Mouse (Mus musculus) thymus, postnatal 14 days (tissue): ENCODE results near the gene Zfp110.
A peak's percentile ranks its signal among the peaks of the same experiment; 100 is the strongest.
"Not testable (repeated sequence)": the region's sequence is repeated elsewhere in the genome, so short reads cannot be mapped to it uniquely, and the experiment has no call there.

Experiments used
- DNase-seq: peaks from one replicate; pipeline ENCODE4 v3.0.0; 2021

Gene Zfp110

DNA sequence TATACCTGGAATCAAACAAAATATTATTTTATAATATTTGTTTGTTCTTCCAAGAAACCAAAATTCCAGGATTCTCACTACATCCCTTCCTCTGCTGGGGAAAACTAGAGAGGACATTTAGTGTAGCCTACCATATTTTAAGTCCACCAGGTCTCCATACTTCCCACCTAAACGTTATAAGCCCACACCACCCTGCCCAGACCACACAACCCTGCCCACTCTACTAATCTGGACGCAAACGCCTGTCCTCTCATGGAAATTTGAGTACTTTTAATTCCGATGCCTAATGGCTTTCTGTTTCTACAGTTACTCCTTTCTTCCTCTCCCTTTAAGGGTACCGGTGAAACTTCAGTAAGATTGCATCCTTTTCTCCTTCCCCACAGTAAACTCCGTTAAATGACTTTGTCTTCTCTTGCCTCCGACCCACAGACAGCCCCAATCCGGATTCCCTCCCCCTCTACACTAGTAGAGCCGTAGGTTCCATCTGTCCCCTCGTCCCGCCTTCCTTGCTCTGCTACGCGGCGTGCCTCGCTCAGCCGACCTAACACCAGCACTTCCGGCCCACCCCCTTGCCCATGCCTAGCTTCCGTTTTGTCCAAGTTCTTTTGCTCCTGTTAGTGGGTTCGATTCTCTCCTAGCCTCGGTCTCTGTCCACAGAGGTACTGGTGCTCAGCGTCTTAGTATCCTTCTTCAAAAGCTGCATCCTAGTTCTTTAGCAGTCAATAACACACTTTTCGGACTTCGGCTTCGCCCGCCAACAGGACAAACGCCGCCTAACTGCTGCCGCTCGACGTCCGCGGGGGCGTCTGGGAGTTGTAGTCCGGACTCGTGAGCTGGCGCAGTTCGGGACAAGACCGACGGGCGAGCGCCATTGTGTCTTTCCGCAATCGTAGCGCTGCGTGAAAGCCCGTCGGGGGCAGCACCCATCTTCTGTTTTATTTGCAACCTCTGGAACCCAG lies at the start of gene Zfp110:
Gene Zfp110 (plus strand): TSS at position 600 of the 959 bp plus-strand sequence.
- DNase-seq = peak; percentile 93

DNA sequence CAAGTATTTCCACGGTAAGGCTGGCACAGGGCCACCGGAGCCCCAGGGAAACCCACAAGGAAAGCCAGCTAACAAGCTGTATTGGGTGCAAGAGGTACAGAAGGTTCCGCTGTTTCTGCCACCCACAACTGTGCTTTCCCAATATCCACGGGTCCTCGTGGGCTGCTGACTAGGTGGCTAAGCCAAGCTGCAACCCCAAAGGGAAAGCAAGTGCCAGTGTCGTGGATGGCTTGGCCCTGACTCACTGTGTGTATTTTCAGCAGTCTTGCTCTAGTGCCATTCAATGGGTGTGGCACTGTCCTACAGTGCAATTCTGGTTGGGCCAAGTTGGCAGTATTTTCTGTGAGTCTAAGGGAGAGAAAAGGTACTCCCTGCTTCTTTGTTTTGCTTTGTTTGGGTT lies 47.2 kb upstream of the Zfp110 start:
- no peak for DNase-seq

DNA sequence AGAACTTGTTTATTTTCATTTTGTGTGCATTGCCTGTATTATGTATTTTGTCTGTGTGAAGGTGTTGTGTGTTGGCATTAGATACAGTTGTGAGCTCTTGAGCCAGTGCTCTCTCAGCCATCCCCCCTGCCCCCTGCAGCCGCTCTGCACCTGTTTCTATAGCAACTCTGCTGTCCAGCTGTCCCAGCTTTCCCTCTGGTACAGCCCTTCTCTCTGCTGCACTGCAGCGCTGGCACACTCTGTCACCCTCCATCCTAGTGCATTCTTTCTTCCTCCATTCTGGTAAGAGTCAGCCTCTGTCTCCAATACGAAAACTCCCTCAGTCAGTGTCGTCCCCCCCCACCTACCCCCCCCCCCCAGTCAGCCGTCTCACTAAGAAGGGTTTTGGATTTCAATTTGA lies 46.5 kb upstream of the Zfp110 start:
- DNase-seq = no peak

DNA sequence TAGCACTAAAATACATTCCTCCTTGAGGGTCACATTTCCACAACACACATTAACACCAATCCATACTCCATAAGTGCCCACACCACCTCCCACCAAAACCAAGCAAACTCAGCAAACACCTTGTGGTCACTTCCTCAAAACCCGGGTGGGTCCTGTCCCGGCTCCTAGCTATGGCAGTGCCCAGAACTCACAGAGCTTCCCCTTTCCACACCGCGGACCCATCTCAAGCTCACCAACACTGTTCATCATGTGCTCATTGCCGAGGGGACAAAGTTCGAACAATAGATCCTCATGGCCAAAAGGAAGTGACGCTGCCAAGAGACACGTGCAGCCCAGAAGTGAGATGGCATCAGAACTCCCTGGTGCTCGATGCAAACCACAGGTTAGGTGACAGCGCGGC lies 41.9 kb upstream of the Zfp110 start:
- not testable (repeated sequence) for DNase-seq

DNA sequence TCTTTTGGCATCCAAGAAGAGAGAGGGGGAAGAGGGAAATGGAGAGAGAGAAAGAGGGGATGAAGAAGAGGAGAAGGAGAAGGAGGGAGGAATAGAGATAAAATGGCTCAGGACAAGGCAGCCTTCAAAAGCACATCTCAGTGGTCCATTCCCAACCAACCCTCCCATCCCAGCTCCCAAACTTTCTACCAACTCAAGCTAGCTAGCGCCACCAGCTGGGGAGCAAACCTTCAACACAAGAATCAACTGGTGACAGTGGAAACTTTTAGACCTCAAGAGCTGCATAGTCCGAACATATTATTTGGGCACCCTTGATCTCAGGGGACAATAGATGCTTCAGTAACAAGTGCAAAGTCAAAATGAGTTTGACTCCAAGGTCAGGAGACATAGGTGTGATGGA lies 36.6 kb upstream of the Zfp110 start:
- no peak for DNase-seq

DNA sequence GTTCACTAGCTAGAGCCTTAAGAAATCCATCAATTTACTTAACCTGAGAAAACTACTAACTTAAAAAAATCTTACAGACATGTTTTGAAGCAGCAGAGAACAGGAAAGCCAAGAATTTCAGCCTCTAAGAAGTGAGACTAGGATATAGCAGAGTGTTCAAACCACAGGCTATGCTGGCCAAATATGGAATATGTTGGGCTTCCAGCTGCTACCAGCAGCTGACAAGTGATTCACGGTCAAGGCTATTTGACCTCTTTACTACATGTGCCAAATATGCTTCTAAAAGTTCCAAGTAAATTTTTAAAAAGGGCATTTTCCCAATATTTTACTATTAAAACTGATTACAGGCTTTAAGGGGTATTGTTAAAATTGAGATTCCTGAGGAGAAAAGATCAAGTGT lies 35.0 kb upstream of the Zfp110 start:
- DNase-seq = no peak

DNA sequence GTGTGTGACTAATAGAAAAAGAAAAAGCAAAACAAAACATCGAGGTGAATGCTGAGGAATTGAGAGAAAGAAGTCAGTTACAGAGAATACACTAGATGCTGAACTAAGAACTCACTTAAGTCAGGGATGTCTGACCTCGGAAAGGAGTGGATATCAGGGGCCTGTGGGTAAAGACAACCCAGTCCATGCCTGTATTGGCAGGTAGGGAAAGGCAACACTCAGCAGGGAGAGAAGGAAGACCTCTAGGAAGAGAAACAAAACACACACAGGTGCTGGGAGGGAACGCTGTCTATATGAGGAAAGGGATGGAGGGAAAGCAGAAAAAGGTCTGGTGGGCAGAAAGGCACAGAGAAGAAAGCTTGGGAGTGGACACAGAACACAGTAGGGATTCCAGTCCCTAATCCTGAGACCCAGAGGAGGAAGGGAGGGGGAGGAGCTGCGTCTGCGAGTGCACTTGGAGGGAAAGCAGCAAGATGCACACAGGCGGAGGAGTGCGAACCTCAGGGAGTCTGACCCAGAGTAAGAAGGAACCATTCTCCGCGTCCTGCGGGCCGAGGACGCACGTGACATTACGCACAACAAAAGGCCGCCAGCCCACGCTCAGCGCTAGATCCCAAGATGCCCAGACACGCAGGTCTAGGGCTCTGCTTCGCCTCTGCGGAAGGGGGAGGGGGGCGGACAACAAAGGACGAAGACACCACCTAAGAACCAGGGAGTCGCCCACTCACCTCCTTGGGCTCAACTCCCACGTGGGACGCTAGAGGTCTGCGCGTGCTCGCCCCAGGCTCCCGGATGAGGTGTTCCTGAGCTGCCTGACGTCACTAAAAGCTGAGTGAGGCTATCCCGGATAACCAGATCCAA lies 31.5 kb upstream of the Zfp110 start, which contains the start of gene Zscan18:
Gene Zscan18 (minus strand): TSS at position 770 of the 861 bp plus-strand sequence.
- peak; percentile 75 for DNase-seq

DNA sequence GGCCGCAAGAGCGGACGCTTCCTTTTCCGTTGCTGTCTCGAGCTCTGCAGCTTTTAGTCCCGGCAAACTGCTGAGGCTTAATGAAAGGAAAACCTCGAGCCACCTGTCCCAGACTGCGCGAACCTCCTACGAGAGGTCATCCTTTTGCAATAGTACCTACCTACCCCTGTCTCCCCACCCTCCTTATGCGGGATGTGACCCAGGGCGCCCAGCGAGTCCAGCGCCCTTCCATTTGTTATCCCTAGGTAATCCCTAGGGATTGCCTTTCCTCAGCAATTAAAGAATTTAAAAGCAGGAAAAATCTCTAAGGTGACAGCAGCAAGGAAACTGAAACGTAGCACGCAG lies 30.9 kb upstream of the Zfp110 start:
- no peak for DNase-seq

DNA sequence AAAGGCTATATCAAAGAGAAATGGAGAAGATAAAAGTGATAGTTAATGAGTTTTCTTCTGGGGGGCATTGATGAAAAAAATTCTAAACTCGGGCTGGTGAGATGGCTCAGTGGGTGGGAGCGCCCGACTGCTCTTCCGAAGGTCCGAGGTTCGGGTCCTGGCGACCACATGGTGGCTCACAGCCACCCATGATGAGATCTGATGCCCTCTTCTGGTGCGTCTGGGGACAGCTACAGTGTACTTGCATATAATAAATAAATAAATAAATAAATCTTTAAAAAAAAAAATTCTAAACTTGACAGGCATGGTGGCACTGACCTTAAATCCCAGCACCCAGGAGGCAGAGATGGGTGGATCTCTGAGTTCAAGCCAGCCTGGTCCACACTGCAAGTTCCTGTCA lies 19.0 kb upstream of the Zfp110 start:
- DNase-seq = no peak

DNA sequence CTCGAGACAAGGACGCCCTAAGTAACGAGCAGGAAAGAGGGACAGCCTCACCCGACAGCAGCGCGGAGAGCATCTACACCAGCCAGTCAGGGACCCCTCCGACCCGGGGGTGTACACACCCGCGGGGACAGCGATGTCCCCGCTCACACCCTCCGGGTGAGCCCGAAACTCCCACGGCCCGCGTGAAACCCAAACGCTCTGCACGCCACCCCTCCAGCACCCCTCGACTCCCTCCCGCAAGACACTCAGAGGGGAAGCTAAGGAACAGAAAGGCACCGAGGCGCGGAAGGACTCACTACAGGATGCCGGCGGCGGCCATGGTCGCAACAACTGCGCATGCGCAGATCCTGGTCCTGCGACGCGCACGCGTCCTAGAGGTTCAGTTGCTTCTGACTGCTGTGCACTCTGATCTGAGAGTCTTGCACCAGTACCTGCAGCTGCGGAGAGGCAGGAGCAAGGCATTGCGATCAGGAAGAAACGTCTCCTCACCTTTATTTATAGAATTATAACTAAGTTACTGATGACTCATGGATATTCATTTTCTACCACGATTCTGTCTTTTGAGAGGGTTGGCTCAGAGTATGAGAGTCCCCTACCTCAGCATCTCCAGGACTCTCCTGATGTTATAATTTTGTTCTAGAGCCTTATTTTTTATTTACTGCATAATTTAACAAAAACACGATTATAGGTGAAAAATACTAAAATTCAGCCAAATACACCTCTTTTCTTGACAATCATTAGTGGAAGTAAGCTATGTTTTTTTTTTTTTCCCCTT lies 15.9 kb upstream of the Zfp110 start, which contains the start of gene Zfp329:
Gene Zfp329 (minus strand): TSS at position 338 of the 775 bp plus-strand sequence.
- peak; percentile 95 for DNase-seq

DNA sequence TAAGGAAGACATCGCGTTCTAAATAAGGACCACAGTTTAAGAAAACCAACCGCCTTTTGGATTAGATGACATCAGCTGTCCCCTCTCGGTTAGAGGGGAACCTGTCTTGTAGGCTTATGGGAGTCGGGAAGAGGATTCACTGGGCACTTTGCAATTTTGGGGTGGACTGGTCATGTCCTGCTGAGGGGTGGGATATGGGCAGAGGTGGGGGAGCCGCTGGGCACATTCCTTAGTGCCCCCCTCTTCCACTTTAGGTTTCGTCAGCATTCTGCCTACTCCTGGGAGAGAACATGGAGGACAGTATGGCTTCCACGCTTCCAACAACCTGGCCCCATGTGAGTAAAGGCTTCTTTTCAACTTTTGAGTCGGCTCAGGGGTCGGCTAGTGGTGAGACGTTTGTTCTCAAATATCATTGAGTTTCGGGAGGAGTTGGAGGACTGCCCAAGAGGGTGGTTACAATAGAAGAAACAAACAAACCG lies 671 bp downstream of the Zfp110 start:
- DNase-seq = no peak

DNA sequence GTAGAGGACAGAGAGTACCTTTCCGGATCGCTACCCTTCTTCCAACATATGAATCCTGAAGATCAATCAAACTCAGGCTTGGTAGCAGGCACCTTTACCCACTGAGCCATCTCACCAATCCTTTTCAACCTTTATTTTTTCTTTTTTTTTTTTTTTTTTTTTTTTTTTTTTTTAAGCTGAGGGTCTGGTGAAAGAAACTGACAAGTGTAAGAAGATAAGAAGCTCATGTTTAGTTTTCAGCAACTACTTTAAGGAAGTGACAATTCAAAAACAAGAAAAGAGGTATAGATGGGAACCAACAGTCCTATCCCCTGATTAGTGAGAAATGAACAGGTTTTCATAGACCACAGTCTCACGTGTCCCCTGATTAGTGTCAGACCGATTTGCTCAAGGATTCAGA lies 1.2 kb downstream of the Zfp110 start:
- DNase-seq = no peak

DNA sequence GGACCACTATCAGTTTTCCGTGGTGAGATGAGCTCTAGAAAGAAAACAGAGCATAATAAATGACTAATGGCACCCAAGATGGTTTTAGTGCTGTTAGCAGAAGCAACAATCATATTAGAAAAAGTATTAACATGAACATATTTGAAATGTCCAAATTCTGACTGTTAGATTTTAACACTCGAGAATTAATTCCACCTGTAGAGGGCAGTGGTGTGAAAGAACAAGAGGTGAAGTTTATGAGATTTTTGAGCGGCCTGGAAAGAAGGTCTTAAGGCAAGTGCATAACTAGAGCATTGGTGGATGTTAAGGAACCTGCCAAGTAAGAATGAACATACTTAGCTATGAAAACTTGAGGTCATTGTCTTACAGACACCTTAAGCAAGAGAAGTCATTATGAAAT lies 39.7 kb downstream of the Zfp110 start:
- DNase-seq = peak; percentile 33

DNA sequence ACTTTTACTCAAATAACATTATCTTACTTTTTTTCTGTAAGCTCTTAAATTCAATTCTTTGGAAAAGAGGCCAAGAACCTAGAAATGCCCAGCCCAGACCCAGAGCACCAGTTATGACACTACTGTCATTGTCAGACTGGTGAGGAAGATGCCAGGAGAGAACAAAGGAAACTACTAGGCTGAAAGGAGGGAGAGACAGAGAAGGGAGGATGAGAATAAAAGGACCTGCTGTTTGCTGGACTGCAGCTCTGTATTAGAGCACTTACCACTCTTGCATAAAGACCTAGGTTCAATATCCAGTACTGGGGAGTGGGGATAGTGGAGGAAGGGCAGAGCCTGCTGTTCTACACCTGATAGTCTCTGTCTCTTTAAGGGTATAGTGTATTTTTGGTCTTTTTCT lies 45.5 kb downstream of the Zfp110 start:
- no peak for DNase-seq

DNA sequence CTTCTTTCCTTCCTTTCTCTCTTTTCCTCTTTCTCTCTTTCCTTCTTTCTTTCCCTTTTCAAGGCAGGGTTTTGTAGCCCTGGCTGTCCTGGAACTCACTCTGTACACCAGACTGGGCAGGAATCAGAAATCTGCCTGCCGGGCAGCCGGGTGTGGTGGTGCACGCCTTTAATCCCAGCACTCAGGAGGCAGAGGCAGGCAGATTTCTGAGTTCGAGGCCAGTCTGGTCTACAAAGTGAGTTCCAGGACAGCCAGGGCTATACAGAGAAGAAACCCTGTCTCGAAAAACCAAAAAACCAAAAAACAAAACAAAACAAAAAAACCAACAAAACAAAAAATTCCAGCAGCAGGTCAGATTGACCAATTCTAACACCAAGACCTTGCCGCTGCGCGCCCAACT lies 45.9 kb downstream of the Zfp110 start:
- DNase-seq = not testable (repeated sequence)

DNA sequence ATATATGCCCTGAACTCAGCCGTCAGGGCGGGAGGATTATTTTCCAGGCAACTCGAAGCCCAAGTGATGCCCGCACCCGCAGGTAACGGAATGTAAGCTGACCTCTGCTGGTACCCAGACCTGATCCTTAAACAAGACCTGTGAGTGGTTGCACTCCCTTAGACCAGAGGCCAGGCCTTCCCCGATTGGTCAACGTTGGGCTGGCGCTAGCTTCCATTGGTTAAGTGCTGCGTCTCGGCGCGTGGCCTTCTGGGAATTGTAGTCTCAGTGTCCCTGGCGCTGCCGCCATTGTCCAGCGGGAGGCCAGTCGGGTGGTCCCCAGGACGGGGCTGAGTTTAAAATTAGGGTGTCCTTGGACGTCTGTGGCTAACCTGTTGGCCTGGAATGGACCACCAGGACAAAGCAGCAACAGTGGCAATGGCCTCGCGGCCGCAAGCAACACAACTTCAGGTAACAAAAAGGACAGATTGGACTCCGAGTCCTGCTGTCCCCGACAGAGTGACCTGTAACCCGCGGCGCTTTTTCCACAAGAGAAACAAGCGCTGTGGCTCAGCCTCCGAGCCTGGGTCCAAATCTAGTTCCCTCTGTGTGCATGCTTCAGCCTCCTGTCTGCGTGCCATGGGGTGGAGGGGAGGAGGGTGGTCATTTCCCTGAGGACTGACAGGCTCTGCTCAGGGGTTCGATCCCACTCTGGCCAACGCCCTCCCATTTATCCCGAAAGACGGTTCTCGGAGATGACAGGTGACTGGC lies 46.5 kb downstream of the Zfp110 start, which contains the start of gene Zfp128:
Gene Zfp128 (plus strand): TSS at position 267 of the 750 bp plus-strand sequence.
- DNase-seq = peak; percentile 91

DNA sequence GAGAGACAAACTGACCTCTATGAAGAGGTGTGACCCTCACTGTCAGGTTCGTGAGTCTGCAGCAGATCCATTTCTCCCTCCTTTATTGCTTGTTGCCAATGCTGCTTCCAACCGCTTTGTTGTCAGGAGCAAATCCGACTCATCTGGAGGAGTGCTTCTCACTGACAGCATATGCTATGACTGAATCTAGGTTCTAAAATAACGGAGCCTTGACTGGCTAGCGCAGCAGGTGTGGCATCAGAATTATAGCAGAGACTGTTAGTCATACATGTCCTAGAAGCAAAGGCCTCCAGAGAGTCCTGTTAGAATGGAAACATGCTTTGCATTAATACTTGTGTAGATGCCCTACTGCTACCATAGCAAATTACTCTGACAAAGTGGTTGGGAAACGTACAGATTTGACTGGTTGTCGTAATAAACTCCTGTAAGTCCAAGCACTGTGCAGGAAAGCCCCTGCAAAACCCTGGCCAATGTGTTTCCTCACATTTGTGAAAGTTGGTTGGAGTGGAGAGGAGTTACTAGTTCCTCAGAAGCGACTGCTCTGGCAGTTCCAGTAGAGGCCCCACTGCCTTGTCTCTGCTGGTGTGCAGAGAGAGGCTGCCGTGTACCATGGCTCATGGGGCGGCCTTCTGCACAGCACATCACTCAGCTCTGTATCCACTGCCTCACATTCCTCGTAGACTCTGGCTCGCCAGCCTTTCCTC lies 52.2 kb downstream of the Zfp110 start:
- DNase-seq = no peak

DNA sequence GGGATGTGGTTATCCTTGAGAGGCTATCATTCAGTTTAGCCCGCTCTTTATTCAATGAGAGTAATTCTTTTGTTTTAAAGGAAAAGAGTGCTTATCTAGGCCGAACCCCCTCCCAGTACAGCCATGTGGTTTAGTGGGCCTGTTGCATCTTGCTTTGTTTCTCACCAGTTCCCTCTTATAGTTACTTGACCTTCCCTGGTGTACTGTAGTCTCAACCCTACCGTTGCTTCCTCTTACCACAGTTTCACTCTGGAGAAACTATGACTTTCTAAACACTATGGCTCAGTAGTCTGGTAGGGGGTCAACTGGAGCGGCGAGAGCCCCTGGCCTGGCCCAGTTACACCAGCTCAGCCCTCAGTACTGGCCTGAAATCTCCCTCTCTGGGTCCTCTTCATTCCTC lies 53.0 kb downstream of the Zfp110 start:
- no peak for DNase-seq

DNA sequence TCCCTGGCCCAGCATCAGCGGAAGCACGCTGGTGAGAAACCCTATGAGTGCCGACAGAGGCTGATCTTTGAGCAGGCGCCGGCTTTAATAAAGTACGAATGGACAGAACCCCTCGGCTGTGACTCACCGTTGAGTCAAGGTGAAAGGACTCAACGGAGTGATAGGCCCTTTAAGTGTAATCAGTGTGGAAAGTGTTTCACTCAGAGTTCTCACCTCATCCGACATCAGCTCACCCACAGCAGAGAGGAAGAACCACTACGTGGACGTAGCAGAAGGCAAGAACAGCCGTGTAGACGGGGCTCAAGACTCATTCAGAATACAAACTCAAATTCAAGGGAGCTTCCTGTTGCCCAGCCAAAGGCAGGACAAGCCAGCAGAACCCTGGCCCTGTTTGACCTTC lies 56.4 kb downstream of the Zfp110 start:
- DNase-seq = no peak

DNA sequence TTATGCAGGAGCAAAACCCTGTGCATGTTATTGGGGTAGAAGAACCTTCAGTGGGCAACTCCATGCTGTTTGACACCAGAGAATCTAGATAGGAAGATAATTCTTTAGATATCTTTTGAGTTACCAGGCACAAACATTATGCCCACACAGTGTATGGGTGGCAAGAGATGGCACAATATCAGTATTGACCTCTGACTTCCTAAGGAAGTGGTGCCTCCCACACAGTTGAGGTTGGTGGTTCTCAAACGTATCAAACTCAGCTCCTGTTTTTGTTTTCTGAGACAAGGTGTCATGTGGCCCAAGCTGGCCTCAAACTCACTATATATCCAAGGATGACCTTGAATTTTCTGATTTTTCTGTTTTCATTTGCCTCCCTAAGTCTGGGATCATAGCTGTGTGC lies 56.8 kb downstream of the Zfp110 start:
- DNase-seq = no peak
